Mouse (Mus musculus): ENCODE data around the gene Fgf12. TPM values are rescaled to one million over a fixed set of nuclear protein-coding genes. Genes with fewer than 3 reads are reported as not detected.

The Fgf12 gene
- total RNA-seq (2021) = 10 to 100 TPM; 12.2 to 13.2 TPM
- long read RNA-seq, experiment 1, partial matches to known transcripts = 1 of 1 reads
- long read RNA-seq, experiment 1, other reads (novel, unspliced or antisense) = 0 of 1 reads
- long read RNA-seq, experiment 2, partial matches to known transcripts = 0 of 1 reads
- long read RNA-seq, experiment 2, other reads (novel, unspliced or antisense) = 1 of 1 reads

DNA sequence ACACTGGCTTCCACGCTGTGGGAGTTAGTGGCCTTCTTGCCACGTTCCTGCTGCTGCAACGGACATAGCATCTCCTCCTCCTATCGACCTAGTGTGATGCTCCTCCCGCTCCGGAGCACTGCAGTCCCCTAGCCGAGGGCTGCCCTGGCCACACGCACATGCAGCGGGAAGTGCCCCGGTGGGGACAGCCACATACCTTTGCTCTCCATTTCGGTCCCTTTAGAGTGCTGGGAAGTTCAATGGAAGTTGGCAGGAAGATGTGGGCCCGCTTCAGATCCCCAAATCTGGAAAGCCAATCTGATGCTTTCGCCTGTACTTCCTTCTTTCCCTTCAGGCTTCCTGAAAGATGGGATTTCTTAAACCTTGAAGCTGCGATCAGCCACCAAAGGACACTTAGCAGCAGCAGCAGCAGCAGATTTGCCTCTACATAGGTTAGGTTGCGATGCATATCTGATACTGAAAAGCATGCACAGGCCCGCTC lies at the start of gene Fgf12:
Fgf12 (minus strand) TSS at position 431 of the 481 bp plus-strand sequence.
- DNase-seq = peak in 1 of 2 experiments; percentile 13

DNA sequence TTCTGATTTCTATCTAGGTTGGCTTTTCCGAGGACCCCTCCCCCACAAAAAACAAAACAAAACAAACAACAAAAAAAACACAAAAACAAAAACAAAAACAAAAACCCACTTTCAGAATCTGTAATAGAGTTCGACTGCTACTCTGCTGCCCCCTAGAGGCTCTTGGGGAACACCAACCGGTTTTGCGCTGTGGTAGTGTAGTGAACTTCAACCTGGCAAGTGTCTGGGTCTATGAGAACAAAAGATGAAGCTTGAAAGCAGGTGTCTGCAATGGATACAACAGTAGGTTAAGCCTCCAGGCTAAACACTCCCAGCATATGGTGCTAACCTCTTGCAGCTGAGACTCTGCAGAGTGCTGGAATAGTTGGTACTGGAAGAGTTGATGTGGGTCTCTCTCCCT lies 40.2 kb upstream of the Fgf12 start:
- peak in 1 of 2 experiments; percentile 57 for DNase-seq

DNA sequence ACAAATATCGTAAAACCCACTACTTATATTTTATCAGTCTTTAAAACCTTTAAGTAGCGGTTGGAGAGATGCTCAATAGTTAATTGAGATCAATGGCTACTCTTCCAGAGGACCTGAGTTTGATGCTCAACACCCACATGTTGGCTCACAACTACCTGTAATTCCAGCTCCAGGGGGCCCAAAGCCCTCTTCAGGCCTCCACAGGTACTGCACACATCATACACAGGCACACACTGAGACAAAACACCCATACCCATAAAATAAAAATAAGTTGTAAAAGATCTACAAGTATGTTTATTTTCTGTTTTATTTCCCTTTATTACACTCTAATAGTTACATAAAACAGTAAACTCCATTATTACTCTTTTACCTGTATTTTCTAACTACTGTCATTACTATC lies 17.4 kb upstream of the Fgf12 start:
- no peak for DNase-seq

DNA sequence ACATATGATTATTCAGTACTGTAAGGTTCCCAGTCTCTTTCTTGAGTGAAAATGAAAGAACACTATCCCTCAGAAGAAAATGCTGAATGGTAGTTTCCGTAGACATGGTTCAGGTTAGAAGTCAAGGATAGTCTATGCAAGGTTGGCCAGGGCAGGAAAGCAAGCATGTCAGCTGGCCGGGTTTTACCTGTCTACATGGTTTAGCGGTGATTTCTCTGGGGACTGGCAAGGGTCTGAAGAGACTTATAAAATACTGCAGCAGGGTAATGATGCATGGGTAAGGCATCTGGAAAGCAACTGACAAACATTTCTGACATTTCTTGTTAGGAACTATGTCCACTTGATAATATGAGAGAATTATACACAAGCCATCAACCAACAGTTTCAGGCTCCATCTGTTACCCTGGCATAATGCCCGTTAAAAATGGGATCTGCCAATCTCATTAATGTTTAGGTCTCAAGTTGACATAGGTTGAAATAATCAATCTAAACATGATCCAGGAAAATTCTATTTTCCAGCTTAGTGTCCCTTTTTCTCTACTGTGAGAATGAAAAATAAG lies 8.6 kb upstream of the Fgf12 start:
- DNase-seq = no peak

DNA sequence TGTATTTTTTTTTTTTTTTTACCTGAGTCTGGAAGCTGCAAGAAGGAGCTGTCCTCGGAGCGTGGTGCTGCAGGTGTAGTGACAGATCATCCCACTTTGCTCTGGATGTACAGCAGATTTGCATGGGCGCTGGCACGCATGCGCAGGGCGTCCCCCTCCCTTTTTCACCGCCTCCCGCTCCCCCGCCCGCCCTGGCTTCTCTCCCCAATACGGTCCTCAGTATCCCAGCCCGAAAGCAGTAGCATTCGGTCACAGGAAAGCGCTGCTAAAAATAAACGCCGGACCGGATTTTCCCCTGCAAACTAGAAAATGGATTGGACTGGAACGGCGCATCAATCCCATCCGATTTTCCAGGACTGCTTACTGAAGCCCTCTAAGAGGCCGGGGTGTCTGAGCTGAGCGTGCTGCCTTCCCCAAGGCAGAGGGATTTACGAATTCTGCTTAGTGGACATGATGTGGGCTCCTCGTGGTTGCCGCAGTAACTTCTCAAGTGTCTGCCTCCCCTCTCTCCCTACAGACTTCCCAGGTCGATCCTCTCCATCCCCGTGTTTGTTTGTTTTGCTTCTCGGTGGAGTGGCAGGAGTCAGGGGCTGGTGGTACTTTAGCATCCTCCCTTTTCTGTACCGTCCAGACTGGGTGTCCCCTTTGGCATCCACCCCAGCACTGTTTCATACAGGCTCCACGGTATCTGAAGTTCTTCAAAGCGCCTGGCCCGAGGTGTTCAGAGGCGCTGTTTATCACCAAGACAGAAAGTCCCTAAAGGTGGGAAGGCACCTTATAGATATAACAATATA lies 453 bp upstream of the Fgf12 start:
- DNase-seq = peak; percentile 47 to 54

DNA sequence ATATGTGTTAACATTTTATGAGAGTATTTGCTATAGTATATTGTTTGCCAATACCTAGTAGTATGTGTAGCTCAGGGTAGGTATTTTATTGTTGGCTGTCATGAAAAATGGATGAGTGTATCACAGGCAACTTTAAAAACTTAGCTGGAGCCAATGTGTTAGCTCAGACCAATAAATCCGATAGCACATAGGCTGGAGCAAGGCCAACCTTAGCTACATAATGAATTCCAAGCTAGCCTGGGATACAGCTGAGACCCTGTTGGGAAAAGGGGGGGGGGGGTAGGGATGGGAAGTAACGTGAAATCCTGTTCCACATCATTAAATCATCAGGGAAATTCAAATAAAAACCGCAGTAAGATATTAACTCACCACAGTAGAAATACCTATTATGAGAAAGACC lies 18.4 kb downstream of the Fgf12 start:
- no peak for DNase-seq

DNA sequence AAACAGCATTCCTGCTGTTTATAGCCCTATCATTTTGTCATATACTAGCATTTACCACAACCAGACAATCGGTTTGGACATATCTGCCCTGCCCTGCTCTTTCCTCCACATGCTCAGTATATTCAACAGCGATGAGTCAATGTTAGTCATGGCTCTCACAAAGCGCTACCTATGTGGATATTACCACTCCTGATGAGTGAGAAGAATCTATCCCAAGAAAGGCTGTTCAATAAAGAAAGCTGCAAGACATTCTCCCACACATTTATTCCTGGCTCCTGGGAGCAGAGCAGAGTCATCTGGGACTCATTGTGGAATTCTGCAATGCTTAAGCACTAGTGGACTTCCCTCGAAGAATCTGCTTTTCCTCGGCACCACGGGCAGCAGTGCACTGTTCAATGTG lies 26.1 kb downstream of the Fgf12 start:
- no peak for DNase-seq

DNA sequence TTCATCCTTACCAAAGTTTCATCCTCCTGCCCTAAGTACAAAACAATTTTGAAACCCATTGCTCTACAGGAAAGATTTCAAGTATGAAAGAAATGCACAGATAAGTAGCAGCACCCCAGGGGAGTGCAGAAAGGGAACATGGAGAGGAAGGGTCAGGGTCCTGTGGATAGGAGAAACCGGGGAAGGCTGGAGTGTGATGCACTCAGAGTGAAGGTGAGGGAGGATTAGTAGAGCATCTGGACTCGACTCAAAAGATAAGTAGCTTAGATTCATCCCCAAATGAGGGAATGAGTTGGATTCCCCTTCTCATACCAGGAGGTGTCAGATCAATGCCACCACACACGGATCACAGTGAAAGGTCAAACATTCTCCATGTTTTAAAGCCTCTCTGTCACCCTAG lies 46.2 kb downstream of the Fgf12 start:
- DNase-seq = peak in 1 of 2 experiments; percentile 0

DNA sequence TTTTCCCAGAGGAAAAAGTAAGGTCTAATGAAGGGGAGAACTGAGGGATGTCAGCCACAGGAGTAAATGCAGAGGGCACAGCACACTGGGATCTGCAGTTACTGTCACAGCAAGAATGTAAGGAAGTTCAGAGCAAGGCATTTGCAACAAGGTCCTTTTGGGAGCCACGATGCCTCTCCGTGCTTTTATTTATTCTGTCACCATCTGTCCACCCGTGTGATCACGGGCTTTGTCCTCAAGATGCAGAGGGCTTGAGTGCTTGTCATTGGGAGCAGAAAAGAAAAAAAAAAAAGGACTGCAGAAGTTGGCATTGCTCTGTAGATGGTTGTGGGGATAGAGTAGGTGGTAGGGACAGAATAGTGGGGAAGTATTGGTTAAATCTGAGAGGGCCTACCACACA lies 52.5 kb downstream of the Fgf12 start:
- DNase-seq = no peak

DNA sequence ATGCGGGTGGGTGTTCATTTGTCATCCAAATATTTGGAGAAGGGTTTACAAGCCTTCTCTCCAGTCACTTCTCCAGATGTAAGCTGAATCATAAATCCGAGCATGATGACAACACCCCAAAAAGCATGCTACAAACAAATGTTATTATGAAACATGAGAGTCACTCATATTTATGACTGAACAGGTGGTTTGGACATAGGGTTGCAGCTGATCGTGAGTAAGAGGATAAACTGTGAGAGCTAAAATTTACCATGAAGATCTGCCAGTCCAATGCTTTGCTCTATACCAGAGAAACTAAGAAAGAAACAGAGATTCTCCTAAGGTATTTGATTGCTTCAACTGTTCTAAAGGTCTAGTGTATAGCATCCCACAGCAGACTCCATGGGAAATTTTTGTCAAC lies 56.0 kb downstream of the Fgf12 start:
- DNase-seq = no peak

DNA sequence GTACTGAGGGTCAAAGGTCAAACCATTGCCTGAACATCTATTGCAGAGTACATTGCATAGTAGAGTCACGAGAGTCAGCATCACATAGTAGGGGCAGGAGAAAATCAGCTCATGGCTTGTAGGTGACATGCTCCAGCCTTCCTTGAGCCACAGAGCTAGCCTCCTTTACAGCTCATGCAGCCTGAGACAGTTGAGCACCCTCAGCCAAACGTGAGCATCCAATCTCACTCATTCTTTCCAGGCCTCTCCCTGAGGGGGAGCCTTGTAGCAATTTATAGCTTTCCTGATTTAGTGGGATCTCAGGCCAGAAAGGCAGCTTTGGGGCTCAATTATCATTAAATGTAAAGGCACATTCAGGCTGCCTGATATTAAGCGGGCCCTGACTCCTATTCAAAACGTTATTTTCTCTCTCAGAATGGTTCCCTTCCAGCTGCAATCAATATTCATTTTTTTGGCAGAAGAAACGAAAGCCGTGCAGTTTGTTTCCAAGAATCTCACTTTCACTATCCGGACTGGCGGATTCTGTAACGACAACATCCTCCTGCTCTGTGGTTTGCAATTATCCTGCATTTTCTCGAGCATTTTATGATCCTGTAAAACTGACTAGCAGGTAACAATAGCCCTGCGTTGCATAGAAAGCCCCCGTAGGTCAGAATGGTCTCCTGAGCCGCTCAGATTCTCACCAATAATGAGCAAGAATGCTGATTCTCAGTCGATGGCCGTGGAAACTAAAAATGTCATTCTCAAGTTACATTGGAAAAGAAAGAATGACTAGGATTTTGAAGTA lies 58.6 kb downstream of the Fgf12 start:
- DNase-seq = peak; percentile 11 to 15

DNA sequence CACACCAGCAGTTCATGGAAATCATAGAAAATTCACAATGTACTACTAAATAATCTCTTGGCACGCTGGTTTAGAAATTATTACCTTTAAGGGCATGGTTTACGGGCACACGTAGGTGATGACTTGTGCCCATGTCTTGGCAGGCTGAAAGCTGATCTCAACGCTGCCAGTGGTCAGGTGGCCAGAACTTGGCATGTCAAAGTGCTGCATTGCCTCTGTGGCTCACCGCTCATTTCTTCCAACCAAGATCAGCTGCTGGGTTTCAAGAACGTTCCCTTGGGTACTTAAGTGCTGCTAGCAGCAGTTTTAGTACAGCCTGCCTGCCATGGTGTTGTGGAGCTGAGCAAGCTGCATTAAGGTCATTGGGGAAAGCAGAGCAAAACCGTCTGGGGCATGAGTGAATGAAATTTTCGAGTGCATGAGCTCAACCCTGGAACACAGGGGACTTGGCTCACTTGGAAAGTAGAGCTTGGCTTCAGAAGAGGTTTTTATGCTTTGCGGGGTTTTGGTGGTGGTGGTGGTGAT lies 63.9 kb downstream of the Fgf12 start:
- peak; percentile 9 to 29 for DNase-seq

DNA sequence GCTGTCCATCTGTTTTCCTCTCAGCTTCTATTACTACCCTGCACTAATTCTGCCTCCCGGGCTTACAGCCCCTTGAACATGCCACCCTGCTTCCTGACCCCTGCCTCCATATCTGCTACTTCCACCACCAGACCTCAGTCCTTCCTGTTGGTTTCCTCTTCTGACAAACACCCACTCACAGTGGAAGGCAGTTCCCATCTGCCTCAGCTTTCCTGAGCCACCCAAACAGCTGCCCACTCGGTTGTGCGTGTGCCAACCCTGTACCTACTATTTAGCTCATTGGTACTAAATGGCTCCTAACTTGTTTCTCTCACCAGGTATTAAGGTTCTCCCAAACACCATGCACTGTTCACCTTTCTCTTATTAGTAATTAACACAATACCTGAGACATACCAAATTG lies 71.2 kb downstream of the Fgf12 start:
- DNase-seq = no peak

DNA sequence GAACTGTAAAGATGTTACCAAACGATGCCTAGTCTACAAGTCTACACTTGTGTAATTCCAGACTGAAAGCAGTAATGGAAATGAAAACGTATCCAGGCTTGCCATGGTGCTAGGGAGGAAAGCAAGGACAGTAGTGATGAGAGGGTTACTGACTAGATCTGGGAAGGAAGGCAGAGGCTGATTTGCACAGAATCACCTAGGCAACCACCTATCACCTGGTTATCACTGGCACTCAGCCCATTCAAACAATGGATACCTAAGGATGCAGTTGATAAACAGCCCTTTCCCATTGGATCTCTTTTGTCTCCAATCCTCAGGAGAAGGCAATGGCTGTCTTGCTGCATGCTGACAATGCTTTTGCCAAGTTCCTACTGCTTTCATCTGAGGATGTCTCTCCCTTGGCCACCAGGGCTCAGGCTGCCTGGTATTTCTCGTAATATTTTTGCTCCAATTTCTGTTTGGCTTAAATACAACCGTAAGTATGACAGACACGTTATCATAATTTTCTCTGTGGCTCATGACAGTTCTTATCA lies 84.0 kb downstream of the Fgf12 start:
- no peak for DNase-seq

DNA sequence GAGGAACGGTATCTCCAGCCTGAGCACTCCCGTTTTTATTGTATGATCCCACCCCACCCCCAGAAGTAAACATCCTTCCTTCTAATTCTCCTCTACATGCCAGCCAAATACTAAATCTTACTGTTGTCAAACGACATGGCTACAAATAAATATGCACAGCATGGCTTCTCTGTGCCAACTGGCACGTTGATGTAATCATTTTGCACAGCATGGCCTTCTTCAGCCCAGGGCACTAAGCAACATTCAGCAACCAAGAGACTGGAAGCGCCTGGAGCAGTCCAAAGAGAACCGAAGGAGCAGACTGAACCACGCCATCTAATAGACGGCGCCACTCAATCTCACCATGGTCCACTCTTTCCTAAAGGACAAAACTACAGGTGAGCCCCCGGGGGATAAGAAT lies 100.2 kb downstream of the Fgf12 start:
- DNase-seq = no peak

DNA sequence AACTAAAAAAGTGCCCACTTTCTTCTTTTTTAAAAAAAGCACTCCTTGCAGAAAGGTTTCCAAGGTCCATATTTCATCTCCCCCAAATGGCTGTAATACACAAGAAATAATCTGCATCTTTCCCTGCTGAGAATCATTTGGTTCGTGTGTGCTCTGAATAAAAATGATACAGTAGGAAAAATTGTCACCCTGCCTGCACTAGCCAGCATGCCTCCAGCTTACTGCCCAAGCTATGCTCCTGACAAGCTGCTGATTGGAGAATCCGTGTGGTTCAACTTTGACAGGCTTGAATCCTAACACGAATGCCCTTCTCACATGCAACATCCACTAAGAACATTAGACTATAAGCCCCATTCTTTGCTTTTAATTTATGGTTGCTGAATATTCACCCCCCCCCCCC lies 102.3 kb downstream of the Fgf12 start:
- no peak for DNase-seq

DNA sequence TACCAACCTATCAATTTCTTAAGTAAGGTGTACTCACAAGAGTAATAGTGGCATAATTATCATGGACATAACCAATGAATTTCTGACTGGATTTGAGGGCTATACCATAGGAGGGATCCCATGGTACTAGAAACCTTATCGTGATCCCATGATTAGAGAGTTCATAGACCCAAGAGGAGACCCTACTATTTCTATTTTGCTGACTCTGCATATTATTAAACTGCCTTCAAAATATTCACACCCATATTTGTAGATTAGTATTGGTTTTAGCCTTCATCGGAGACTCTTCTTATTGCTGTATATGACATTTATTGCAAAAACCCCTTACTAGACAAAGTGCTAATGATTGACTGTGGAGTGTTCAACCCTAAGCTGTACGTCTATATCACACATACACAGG lies 107.8 kb downstream of the Fgf12 start:
- DNase-seq = no peak

DNA sequence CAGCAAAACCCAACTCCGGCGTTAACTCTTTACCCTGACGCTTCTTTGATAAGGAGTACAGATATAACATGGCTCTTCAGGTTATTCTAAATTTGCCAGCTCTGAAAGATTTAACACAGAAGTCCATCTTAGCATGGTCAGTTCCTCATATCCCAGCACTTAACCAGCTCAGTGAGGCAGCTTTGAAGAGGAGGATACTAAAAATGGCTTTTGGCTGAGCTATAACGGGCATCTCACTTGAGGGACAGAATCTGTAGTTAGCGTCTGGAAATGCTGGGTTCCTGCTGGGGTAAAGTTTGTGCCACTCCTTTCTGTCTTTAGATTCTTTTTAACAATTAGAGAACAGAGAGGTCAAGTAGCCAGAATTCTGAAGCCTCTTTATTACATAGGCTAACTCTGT lies 121.1 kb downstream of the Fgf12 start:
- DNase-seq = peak in 1 of 2 experiments; percentile 4

DNA sequence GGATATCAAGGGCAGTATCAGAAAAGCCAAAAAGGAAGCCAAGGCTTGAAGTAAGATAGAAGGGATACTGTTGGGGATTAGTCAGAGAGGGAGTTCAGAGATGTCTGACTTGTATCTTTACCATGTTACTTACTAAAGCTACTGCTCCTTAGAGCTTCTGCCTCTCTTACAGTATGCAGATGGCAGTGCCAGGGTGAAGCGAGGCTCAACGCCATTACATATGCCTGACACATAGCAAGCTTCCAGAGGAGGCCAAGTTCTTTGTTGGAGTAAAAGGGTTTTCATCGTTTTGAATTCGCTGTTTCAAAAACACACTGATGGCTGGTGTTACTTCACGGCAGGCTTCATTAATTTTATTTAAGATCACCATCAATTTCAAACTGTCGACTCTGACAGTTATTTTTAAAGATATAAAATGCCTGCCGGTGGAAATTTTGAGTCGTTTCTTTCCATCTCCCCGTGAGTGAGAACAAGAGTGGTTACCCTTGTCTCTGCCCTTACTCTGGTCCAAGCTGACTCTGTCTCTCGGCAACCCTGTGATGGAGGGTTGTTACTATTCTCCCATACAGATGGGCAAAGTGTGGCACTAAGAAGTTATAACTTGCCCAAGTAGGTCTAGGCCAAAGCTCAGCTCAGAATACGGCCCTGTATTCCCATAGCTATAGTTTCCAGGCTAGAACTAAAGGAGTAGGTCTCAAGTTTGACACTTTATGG lies 121.9 kb downstream of the Fgf12 start:
- no peak for DNase-seq

DNA sequence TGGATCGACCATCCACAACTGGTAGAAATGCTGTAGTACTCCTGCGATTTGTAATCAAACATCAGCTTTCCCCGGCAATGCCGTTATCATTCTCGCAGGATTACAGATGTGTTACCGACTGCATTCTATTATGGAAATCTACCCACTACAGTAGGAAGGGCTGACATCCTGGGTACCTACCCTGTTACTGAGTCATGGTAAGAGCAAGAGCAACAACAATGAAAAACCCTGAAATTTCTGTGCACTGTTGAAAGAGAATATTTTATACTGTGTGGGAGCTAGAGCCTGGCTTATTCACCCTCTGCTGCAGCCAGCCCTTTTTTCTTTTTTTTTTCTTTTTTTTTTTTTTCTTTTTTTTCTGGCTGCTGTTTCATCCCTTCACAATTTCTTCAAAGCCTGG lies 126.6 kb downstream of the Fgf12 start:
- DNase-seq = no peak

DNA sequence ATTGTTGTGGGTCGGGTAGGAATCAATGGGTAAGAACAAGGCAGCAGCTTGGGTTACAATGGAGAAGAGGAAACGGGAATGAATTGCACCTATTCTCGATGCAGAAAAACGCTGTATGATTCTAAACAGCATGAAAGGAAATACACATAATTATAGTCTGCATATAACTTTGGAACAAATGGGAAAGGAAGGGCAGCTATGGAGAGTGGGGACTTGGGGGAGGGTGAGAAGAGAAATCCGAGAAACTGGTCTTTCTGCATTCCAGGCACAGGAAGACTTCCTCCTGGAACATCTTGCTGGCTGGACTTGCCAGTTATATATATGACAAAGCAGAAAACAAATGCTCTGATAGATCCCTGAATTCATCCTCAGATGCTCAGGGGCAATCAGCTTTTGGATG lies 127.2 kb downstream of the Fgf12 start:
- no peak for DNase-seq

DNA sequence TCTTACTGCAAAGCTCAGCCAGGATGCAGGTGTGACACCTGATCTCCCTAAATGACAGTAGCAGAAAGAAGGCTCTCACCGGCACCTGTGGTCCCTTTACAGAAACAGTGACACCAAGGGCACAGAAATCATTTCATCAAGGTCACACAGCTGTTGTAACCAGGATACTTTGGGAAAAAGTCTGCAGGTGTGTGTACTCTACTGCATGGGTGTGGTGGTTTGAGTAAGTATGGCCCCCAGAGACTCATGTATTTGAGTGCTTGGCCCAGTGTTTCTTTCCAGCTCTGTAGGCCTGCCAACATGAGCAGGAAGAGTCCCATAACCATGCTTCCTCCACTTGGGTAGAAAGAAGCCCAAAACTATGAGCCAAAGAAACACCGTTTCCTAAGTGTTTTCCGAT lies 138.5 kb downstream of the Fgf12 start:
- no peak for DNase-seq

Measured in heart, adult 18-20 months (tissue).